Mouse (Mus musculus) spleen, postnatal 14 days (tissue): ENCODE data around the gene Faap24.

Experiments
- DNase-seq, 2 experiments: peaks; one replicate each; pipeline ENCODE4 v3.0.0; 2021 to 2022; ENCODE audit warnings: low spot score in 2 of 2

The Faap24 gene

DNA sequence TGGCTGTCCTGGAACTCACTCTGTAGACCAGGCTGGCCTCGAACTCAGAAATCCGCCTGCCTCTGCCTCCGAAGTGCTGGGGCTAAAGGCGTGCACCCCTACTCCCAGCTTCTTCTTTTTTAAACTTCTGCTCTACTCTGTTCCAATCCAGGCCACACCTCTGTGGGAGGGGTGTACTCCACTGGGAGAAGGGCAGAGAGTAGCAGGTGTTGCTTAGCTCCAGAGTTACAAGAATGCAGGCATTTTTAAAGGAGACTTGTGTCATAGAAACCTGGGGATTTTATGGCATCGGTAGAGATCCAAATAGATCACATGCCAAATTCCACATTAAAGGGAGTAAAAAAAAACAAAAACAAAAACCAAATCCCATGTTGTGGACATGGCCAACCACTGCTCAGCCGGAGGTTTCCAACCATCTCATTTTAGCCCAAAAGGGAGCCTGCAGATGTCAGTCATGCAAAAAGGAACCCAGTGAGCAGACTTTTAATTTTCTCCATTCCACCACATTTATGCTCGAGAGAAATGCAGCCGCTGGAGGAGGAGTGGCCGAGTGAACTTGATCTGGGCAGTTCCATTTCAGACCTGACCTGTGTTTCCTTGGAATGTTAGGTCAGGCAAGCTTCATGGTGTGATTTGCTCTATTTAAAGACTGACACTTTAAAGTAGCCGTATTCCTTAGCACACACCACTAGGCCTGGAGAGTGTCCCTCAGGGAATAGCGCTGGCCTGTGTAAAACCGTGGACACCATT, 31.3 kb downstream of the Faap24 start:
- no peak for DNase-seq

DNA sequence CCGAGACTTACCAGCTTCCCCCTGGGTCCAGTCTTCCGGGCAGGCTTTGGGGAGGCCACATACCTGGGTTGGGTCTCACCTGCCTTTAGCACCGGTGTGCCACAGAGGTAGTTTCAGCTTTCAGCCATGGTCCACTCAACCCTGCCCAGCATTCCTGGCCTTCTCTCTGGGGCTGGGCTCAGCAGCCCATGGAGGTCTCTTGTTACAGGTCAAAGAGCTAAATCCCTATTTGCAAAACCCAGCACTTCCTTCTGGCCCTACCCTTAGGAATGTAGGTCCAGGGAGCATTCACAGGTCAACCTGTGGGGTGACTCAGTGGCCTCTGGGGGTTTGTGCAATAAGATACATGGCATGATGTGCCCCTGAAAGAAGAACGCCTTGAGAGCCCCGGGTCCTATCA, 33.8 kb downstream of the Faap24 start:
- no peak for DNase-seq

- no peak for DNase-seq
These were observed 34.4 kb downstream of the Faap24 start for GRCm38 (mm10) chr7:35362253-35362652.

DNA sequence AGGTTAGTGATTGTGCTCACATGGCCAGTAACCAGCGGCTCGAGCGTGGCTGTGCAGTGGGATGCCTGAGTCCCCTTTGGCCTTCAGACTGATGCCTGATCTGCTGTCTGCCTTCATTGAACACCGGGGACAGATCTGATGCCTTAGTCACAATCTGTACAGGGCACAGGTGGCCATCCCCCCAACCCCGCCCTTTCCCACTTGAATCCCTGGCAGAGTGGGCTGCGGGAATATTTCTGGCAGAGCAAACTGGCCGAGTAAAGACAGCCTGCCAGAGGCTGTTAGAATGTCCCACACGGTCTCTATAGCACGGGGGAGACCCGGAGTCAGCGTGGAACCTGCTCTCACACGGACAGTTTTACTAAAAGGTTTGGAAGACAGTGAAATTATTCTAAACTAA, 39.0 kb downstream of the Faap24 start:
- DNase-seq = no peak

- DNase-seq = no peak
These were observed 41.2 kb downstream of the Faap24 start for GRCm38 (mm10) chr7:35355303-35355872.

DNA sequence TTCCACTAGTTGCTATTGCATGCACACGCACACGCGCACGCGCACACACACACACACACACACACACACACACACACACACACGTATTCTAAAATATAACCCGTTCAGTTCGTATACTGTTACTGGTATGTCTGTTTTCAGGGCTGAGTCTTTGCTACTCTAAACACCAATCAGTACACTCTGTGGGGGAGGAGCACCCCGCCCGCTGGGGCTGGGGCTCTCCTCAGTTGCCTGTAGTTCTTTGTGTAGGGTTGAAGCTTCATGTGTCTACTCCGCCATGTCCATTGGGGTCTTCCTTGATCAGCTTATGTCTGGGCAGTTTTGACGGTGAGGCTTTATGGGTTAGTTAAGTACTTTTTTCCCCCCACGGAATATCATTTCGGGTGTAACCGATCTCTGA, 43.3 kb downstream of the Faap24 start:
- no peak for DNase-seq

GRCm38 (mm10) chr7:35351155-35351554, 45.5 kb downstream of the Faap24 start:
- no peak for DNase-seq

GRCm38 (mm10) chr7:35349886-35350684, 46.6 kb downstream of the Faap24 start:
- DNase-seq = no peak

- no peak for DNase-seq
These were observed 47.6 kb downstream of the Faap24 start for GRCm38 (mm10) chr7:35349022-35349421.

GRCm38 (mm10) chr7:35347918-35348700, 48.5 kb downstream of the Faap24 start:
- no peak for DNase-seq

DNA sequence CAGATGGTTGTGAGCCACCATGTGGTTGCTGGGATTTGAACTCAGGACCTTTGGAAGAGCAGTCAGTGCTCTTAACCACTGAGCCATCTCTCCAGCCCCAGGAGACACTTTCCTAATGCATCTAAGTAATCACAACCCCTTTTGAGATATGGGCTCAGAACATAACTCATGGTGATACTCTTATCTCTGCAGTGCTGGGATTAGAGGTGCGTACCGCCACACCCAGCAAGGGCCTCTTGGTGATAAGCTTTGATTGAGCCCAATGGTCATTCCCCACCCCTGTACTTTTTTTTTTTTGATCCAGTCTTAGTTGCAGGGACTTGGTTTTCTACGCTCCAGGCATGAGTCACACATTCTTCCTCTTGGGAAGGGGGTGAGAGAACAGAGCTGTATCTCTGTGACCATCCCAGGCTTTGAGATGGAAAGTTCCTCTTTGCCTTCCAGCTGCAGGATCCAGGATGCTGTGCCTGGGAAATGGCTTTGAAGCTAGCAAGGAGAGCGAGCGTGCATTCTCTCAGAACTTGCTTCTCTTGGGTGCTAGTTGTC, 51.8 kb downstream of the Faap24 start:
- no peak for DNase-seq

DNA sequence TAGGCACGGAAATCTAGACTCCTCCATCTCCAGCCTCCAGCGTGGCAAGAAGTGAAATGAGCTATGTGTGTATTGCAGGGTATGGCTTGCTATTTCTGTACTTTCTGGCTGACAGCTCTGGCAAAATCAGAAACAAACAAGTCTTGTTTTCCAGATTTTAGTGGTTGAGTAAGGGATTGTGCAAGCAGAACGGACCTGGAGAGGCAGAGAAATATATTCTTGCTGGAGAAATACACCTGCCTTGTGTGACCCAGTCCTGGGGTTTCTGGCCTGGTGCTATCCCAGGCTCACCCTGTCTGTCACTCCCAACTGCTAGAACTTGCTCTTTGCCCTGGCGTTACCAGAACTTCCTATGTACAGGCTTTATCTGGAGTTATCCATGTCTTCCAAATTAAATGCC, 54.1 kb downstream of the Faap24 start:
- no peak for DNase-seq
